Mouse (Mus musculus) mouse embryonic stem cell (cell line): ENCODE data around the gene Trim14.
"Not testable (repeated sequence)": the region's sequence is repeated elsewhere in the genome, so short reads cannot be mapped to it uniquely, and the experiment has no call there.

Experiments
- in situ Hi-C, 2 experiments: fragments of 300-500 bp; cut with MboI; formaldehyde crosslinking; loops; 1 replicate in 1 of 2; 3 replicates in 1 of 2; pipeline ENCODE4 v1.14.3; 2019 to 2020; ENCODE audit warnings: low sequenced_read_pairs in 2 of 2, low pct_unique_long_range_greater_than_20kb in 1 of 2, mixed read lengths in 1 of 2; ENCODE audit not compliant: unreplicated experiment in 1 of 2

Gene Trim14

GRCm38 (mm10) chr4:46535840-46536361 lies at the start of gene Trim14:
TSS of gene Trim14 (minus strand) at chr4:46536141.
- in situ Hi-C loops: loop anchor here in 1 of 2 experiments (25.0 kb wide), 1 partner anchor 324 kb away; no protein-coding TSS in a partner anchor

GRCm38 (mm10) chr4:46585041-46585810 lies 49.3 kb upstream of the Trim14 start:
- in situ Hi-C loops: no loop called here

- in situ Hi-C loops: not testable (repeated sequence)
These were observed 48.6 kb upstream of the Trim14 start for GRCm38 (mm10) chr4:46584536-46584935.

GRCm38 (mm10) chr4:46584084-46584483 lies 48.1 kb upstream of the Trim14 start:
- in situ Hi-C loops: not testable (repeated sequence)

GRCm38 (mm10) chr4:46582024-46582423 lies 46.1 kb upstream of the Trim14 start:
- in situ Hi-C loops: not testable (repeated sequence)

GRCm38 (mm10) chr4:46581577-46581976 lies 45.6 kb upstream of the Trim14 start:
- in situ Hi-C loops: not testable (repeated sequence)

GRCm38 (mm10) chr4:46580799-46581243 lies 44.9 kb upstream of the Trim14 start:
- in situ Hi-C loops: not testable (repeated sequence)

- in situ Hi-C loops: not testable (repeated sequence)
These were observed 42.9 kb upstream of the Trim14 start for GRCm38 (mm10) chr4:46578796-46579346.

GRCm38 (mm10) chr4:46578228-46578627 lies 42.3 kb upstream of the Trim14 start:
- in situ Hi-C loops: no loop called here

- in situ Hi-C loops: not testable (repeated sequence)
These were observed 39.8 kb upstream of the Trim14 start for GRCm38 (mm10) chr4:46575509-46576284.

GRCm38 (mm10) chr4:46574841-46575240 lies 38.9 kb upstream of the Trim14 start:
- in situ Hi-C loops: loop anchor here in 1 of 2 experiments (25.0 kb wide), 1 partner anchor 437 kb away; no protein-coding TSS in a partner anchor

GRCm38 (mm10) chr4:46574024-46574753 lies 38.2 kb upstream of the Trim14 start:
- in situ Hi-C loops: loop anchor here in 1 of 2 experiments (25.0 kb wide), 1 partner anchor 438 kb away; no protein-coding TSS in a partner anchor

- in situ Hi-C loops: loop anchor here in 1 of 2 experiments (25.0 kb wide), 1 partner anchor 440 kb away; no protein-coding TSS in a partner anchor
These were observed 36.7 kb upstream of the Trim14 start for GRCm38 (mm10) chr4:46572616-46573015.

GRCm38 (mm10) chr4:46571744-46572143 lies 35.8 kb upstream of the Trim14 start:
- in situ Hi-C loops: loop anchor here in 1 of 2 experiments (25.0 kb wide), 1 partner anchor 441 kb away; no protein-coding TSS in a partner anchor

GRCm38 (mm10) chr4:46569671-46570070 lies 33.7 kb upstream of the Trim14 start:
- in situ Hi-C loops: loop anchor here in 1 of 2 experiments (25.0 kb wide), 1 partner anchor 443 kb away; no protein-coding TSS in a partner anchor

GRCm38 (mm10) chr4:46568169-46568568 lies 32.2 kb upstream of the Trim14 start:
- in situ Hi-C loops: loop anchor here in 1 of 2 experiments (25.0 kb wide), 1 partner anchor 444 kb away; no protein-coding TSS in a partner anchor

GRCm38 (mm10) chr4:46566931-46567671 lies 31.2 kb upstream of the Trim14 start:
- in situ Hi-C loops: loop anchor here in 1 of 2 experiments (25.0 kb wide), 1 partner anchor 445 kb away; no protein-coding TSS in a partner anchor
